Mouse (Mus musculus): ENCODE measurements at regions not wholly inside any gene's neighbourhood (a gene's known extent, or its start where the extent isn't known, plus 50 kb on each side); places are given as distances from the start of the nearest gene placed in this dataset.
A peak's percentile ranks its signal among the peaks of the same experiment; 100 is the strongest.

DNA sequence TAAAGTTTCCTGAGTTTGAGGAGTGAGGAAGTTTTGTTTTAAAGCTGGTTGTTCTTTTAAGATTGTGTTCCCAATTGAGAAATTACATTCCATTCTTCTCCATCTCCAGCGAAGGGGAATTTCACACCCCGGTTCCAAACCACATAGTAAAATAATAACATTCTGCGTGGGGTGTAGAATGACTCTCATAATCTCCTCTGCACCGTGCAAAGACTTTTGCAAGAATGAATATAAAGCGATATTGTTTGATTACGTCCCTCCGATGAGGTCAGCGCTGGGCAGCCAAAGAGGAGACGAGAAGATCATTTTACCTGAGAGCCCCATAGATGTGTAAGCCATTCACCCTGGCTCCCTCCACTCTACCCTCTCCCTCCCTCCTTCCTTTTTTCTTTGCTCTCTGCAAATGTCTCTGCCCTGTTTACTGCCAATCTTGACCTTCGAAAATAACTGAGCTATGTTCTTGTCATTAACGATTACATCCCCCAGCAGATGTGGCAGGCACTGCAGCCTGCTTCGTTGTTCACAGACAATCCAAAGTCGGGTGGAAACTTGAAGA lies 256.1 kb downstream of the Adgrl2 start:
- Histone ChIP-seq H3ac (ENCODE audit: control insufficient read depth, insufficient read length) (no peak overlapping the region), H3K27me3 (ENCODE audit: control insufficient read depth, insufficient read depth, insufficient read length) (no peaks in the 10 kb centered on the region), H3K4me3 (peak overlapping the region; percentile 7), H3K4me2 (ENCODE audit: low read depth) (peak overlapping the region; percentile 89), H3K36me3 (ENCODE audit: control insufficient read depth, insufficient read depth) (no peaks in the 10 kb centered on the region), H3K79me2 (ENCODE audit: control insufficient read depth, insufficient read depth) (no peaks in the 10 kb centered on the region)
- TF ChIP-seq MYOG (IDR thresholded peaks at IDR 0.05; ENCODE audit: control insufficient read depth in 1 of 3, insufficient read depth in 1 of 3, insufficient read length in 2 of 3, low read depth in 2 of 3), result no peak
- no peak for TF ChIP-seq E2F4 (IDR thresholded peaks at IDR 0.05; ENCODE audit: insufficient read depth)
- TF ChIP-seq MYOD1 (IDR thresholded peaks at IDR 0.05; ENCODE audit: control insufficient read depth in 1 of 3, insufficient read length in 2 of 3, low read depth in 2 of 3), result peak in 2 of 3 experiments; percentile 34 to 52
- no peak for TF ChIP-seq POLR2A (IDR thresholded peaks at IDR 0.05; ENCODE audit: insufficient read length, low read depth)
- no peak for TF ChIP-seq MAX (IDR thresholded peaks at IDR 0.05; ENCODE audit: low read depth)
- no peak for TF ChIP-seq TCF3 (IDR thresholded peaks at IDR 0.05; ENCODE audit: insufficient read length, low read depth)
- TF ChIP-seq SRF (IDR thresholded peaks at IDR 0.05; ENCODE audit: control insufficient read depth, insufficient read length, low read depth), result no peak
- TF ChIP-seq REST (IDR thresholded peaks at IDR 0.05; ENCODE audit: insufficient read depth, insufficient read length), result no peak
- 0 out of 2 replicates have a peak, but pooled peaks have one; percentile 2 for TF ChIP-seq CEBPB (IDR thresholded peaks at IDR 0.05; ENCODE audit: insufficient read depth, poor library complexity, severe bottlenecking)
- TF ChIP-seq USF1 (IDR thresholded peaks at IDR 0.05; ENCODE audit: low read depth), result no peak

DNA sequence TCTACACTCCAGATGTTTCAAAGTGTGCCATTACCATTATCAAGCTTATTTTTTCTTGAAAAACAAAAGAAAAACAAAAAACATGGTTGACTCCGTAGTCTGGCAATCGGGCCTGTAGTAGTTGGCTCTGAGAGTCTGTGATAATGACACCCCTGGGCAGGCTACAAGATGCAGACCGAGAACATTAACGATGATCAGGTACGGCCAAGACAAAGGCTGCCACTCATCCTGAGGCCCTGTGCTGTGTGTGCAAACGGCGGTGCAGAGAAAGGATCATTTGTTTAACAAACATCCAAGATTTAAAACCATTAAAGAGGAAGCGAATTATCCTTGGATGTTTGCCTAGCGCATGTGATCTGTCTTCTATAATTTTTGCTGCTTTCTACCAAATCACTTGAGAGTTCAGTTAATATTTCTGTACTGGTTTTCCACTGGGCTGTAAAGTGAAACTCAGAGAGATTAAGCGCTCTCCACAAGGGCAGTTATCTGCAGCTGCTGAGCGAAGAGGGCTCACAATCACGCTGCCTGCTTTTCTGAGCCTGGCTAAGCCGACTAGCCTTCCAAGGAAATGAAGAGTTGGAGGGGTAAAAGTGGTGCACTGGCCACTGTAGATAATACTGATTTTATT lies 257.0 kb downstream of the Adgrl2 start:
- Histone ChIP-seq H3K4me3 (peak overlapping the region; percentile 7), H3K79me2 (ENCODE audit: control insufficient read depth, insufficient read depth) (no peaks in the 10 kb centered on the region), H3K36me3 (ENCODE audit: control insufficient read depth, insufficient read depth) (no peaks in the 10 kb centered on the region), H3K27me3 (ENCODE audit: control insufficient read depth, insufficient read depth, insufficient read length) (no peaks in the 10 kb centered on the region), H3K4me2 (ENCODE audit: low read depth) (peak overlapping the region; percentile 89), H3ac (ENCODE audit: control insufficient read depth, insufficient read length) (no peak overlapping the region)
- TF ChIP-seq MYOD1 (IDR thresholded peaks at IDR 0.05; ENCODE audit: control insufficient read depth in 1 of 3, insufficient read length in 2 of 3, low read depth in 2 of 3) (peak in 2 of 3 experiments; percentile 56 to 58), TCF12 (IDR thresholded peaks at IDR 0.05; ENCODE audit: insufficient read depth, poor library complexity, severe bottlenecking) (peak; percentile 4), MYOG (IDR thresholded peaks at IDR 0.05; ENCODE audit: control insufficient read depth in 1 of 3, insufficient read depth in 1 of 3, insufficient read length in 2 of 3, low read depth in 2 of 3) (peak in 2 of 3 experiments; percentile 42 to 69), MAX (IDR thresholded peaks at IDR 0.05; ENCODE audit: low read depth) (no peak)

DNA sequence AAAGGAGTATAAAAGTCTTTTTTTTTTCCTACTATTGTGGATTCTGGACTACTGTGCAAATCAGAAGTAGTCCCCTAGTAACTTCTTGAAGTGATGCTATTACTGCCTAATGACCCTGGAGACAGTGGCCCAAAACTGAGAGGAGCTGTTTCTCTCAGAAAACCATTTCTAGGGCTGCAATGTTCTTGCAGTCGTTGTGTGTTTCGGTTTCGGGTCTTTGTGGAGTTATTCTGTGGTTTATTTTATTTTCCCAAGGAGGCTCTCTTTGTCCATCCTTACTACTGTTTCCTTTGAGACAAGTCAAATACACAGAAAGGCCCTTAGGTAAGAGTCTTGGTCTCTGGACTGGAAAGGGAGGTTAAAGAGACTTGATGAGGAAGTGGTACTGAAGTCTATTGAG lies 258.9 kb downstream of the Adgrl2 start:
- no peaks in the 10 kb centered on the region for H3K79me2 ChIP-seq (ENCODE audit: control insufficient read depth, insufficient read depth)
- no peak overlapping the region for H3K4me2 ChIP-seq (ENCODE audit: low read depth)
- no peak for TF ChIP-seq POLR2AphosphoS2 (IDR thresholded peaks at IDR 0.05; ENCODE audit: insufficient read length, low read depth)
- no peak for TF ChIP-seq MYOG (IDR thresholded peaks at IDR 0.05; ENCODE audit: control insufficient read depth in 1 of 3, insufficient read depth in 1 of 3, insufficient read length in 2 of 3, low read depth in 2 of 3)
- no peak for TF ChIP-seq MYOD1 (IDR thresholded peaks at IDR 0.05; ENCODE audit: control insufficient read depth in 1 of 3, insufficient read length in 2 of 3, low read depth in 2 of 3)
- no peak for TF ChIP-seq REST (IDR thresholded peaks at IDR 0.05; ENCODE audit: insufficient read depth, insufficient read length)
- TF ChIP-seq SRF (IDR thresholded peaks at IDR 0.05; ENCODE audit: control insufficient read depth, insufficient read length, low read depth), result no peak
- no peak for TF ChIP-seq TCF12 (IDR thresholded peaks at IDR 0.05; ENCODE audit: insufficient read depth, poor library complexity, severe bottlenecking)
- no peak for TF ChIP-seq E2F4 (IDR thresholded peaks at IDR 0.05; ENCODE audit: insufficient read depth)
- TF ChIP-seq POLR2A (IDR thresholded peaks at IDR 0.05; ENCODE audit: insufficient read length, low read depth), result no peak
- TF ChIP-seq MAX (IDR thresholded peaks at IDR 0.05; ENCODE audit: low read depth), result no peak
- no peak for TF ChIP-seq USF1 (IDR thresholded peaks at IDR 0.05; ENCODE audit: low read depth)
- TF ChIP-seq TCF3 (IDR thresholded peaks at IDR 0.05; ENCODE audit: insufficient read length, low read depth), result no peak
- no peak overlapping the region for H3K4me3 ChIP-seq
- no peak overlapping the region for H3ac ChIP-seq (ENCODE audit: control insufficient read depth, insufficient read length)
- H3K27me3 ChIP-seq (ENCODE audit: control insufficient read depth, insufficient read depth, insufficient read length), result no peaks in the 10 kb centered on the region
- no peaks in the 10 kb centered on the region for H3K36me3 ChIP-seq (ENCODE audit: control insufficient read depth, insufficient read depth)

DNA sequence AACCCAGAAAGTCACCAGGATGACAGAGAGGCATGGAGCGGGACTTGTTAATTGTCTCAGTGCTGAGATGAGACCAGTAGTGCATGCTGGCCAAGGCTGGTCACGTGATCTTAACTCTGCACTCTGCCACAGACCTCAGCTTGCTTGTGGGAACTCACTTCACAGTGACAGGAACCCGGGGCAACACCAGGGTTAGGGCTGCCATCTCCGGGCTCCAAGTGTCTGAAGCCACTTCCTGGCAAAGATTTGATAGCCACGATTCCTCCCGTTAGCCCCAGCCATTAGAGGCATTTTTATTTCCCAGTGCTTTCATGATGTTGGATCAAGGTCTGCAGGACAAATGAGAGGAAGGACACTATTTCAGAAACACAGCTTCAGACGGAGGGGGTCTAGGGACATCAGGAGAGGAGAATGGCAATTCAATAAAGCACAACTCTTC lies 261.1 kb downstream of the Adgrl2 start:
- H3K36me3 ChIP-seq (ENCODE audit: control insufficient read depth, insufficient read depth), result no peaks in the 10 kb centered on the region
- no peak overlapping the region for H3K4me3 ChIP-seq
- no peak overlapping the region for H3K4me2 ChIP-seq (ENCODE audit: low read depth)
- no peaks in the 10 kb centered on the region for H3K27me3 ChIP-seq (ENCODE audit: control insufficient read depth, insufficient read depth, insufficient read length)
- H3K79me2 ChIP-seq (ENCODE audit: control insufficient read depth, insufficient read depth), result no peaks in the 10 kb centered on the region
- no peak overlapping the region for H3ac ChIP-seq (ENCODE audit: control insufficient read depth, insufficient read length)
- TF ChIP-seq USF1 (IDR thresholded peaks at IDR 0.05; ENCODE audit: low read depth) (peak; percentile 28), MAX (IDR thresholded peaks at IDR 0.05; ENCODE audit: low read depth) (no peak)

- Histone ChIP-seq H3K36me3 (ENCODE audit: control insufficient read depth, insufficient read depth) (no peaks in the 10 kb centered on the region), H3K4me3 (no peak overlapping the region), H3ac (ENCODE audit: control insufficient read depth, insufficient read length) (no peak overlapping the region), H3K79me2 (ENCODE audit: control insufficient read depth, insufficient read depth) (no peaks in the 10 kb centered on the region), H3K27me3 (ENCODE audit: control insufficient read depth, insufficient read depth, insufficient read length) (no peaks in the 10 kb centered on the region), H3K4me2 (ENCODE audit: low read depth) (no peak overlapping the region)
- TF ChIP-seq USF1 (IDR thresholded peaks at IDR 0.05; ENCODE audit: low read depth) (no peak), MYOD1 (IDR thresholded peaks at IDR 0.05; ENCODE audit: control insufficient read depth in 1 of 3, insufficient read length in 2 of 3, low read depth in 2 of 3) (no peak), REST (IDR thresholded peaks at IDR 0.05; ENCODE audit: insufficient read depth, insufficient read length) (no peak)
Observed at GRCm38 (mm10) chr3:148728513-148729241, 261.7 kb downstream of the Adgrl2 start.
